7 mouse cellular contexts compared by ENCODE assay signal in the genomic region with DNA sequence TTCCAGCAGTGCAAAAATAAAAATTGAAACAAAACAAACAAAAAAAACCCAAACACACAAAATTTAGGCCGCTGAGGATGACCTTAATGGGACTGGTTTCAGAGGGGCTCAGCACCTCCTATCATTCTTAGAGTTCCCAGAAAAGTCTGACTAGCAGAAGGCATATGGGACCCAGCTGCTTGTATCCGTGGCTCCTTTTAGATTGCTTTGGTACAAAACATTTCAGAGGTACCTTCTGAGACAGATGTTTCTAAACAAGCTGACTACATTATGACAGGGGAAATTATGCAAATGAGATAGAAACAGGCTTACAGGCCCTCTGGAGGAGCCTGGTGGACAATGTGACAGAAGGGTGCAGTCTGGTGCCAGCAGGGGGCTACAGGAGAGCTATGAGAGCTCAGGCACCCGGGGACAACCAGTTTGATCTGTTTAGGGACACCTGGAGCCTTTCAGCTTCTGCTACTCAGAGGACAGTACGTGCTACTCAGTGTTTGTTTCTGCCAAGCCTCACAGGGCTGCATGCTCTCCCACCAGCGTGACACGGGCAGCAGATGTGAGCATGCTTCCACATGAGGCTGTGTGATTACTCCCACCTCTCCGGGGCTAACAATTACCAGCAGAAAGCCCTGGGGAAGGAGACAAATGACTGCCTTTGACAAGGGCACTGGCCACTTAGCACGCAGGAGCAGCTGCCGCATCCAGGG. TPM values are rescaled to one million over a fixed set of nuclear protein-coding genes. Genes with fewer than 3 reads are reported as not detected.
DNase-seq lines count a peak whose midpoint lies in the region; ATAC-seq and TF ChIP-seq lines count a peak whose summit lies in the region.

No protein-coding gene starts in this region.

- peak; percentile 37; the same call in 1 of the 2 replicates for TF ChIP-seq CTCF in liver, embryonic 14.5 days (IDR thresholded peaks at IDR 0.05; ENCODE audit: low read depth)
- peak; percentile 60 for TF ChIP-seq CTCF in intestine, postnatal 0 days (IDR thresholded peaks at IDR 0.05; ENCODE audit: low read depth)
- peak; percentile 17; the same call in 1 of the 2 replicates for TF ChIP-seq CTCF in small intestine, adult 2 months (IDR thresholded peaks at IDR 0.05; ENCODE audit: extremely low read depth, insufficient read length, insufficient replicate concordance, low read depth, low read length)

- TF ChIP-seq EP300 in liver, embryonic 14.5 days (IDR thresholded peaks at IDR 0.05; ENCODE audit: low read depth) = no peak

- no peak overlapping the region for H3K4me3 ChIP-seq in liver, embryonic 14.5 days (ENCODE audit: insufficient read depth in 1 of 2, low read depth in 2 of 2, low read length in 2 of 2)
- no peak overlapping the region for H3K4me3 ChIP-seq in liver, embryonic 11.5 days (ENCODE audit: low read depth, low read length)
- no peak overlapping the region for H3K4me3 ChIP-seq in embryonic facial prominence, embryonic 14.5 days (ENCODE audit: low read depth, low read length)
- H3K4me3 ChIP-seq in intestine, postnatal 0 days (ENCODE audit: low read depth, low read length) = no peak overlapping the region
- H3K4me3 ChIP-seq in small intestine, adult 2 months (ENCODE audit: low read depth, low read length) = no peak overlapping the region

- no peaks in the 10 kb centered on the region; a peak in 1 of 4 replicates for H3K4me1 ChIP-seq in liver, embryonic 14.5 days (replicated peaks; ENCODE audit: control insufficient read depth in 2 of 2, insufficient read depth in 2 of 2, low read length in 1 of 2)
- H3K4me1 ChIP-seq in liver, embryonic 11.5 days (replicated peaks; ENCODE audit: control insufficient read depth, insufficient read depth, low read length) = no peaks in the 10 kb centered on the region
- no peaks in the 10 kb centered on the region for H3K4me1 ChIP-seq in embryonic facial prominence, embryonic 14.5 days (ENCODE audit: control insufficient read depth, insufficient read depth, low read length)
- H3K4me1 ChIP-seq in intestine, postnatal 0 days (replicated peaks; ENCODE audit: control insufficient read depth, insufficient read depth, low read length) = 0 out of 2 replicates have a peak, but pooled peaks cover 4% of the 10 kb centered on the region
- H3K4me1 ChIP-seq in small intestine, adult 2 months (ENCODE audit: control insufficient read depth, insufficient read depth, insufficient read length, low read length) = peaks cover 9% of the 10 kb centered on the region

- no peak overlapping the region for H3K27ac ChIP-seq in liver, embryonic 14.5 days
- no peak overlapping the region for H3K27ac ChIP-seq in liver, embryonic 11.5 days (ENCODE audit: low read depth, low read length)
- H3K27ac ChIP-seq in embryonic facial prominence, embryonic 14.5 days (replicated peaks; ENCODE audit: low read depth, low read length) = 0 out of 2 replicates have a peak overlapping the region, but pooled peaks have one; percentile 42
- peak overlapping the region; percentile 76 for H3K27ac ChIP-seq in intestine, postnatal 0 days (ENCODE audit: low read depth, low read length)
- H3K27ac ChIP-seq in small intestine, adult 2 months (ENCODE audit: insufficient read depth, low read depth, low read length) = 0 out of 2 replicates have a peak overlapping the region, but pooled peaks have one; percentile 38

- no peak for ATAC-seq in liver, embryonic 14.5 days (ENCODE audit: insufficient read depth)
- no peak for ATAC-seq in liver, embryonic 11.5 days (replicated peaks; ENCODE audit: low FRiP score)
- ATAC-seq in embryonic facial prominence, embryonic 14.5 days (ENCODE audit: low read depth) = peak; percentile 76
- peak; percentile 37 for ATAC-seq in intestine, postnatal 0 days

- H3K4me2 ChIP-seq in liver, embryonic 14.5 days (ENCODE audit: low read depth) = no peak overlapping the region
- H3K4me2 ChIP-seq in liver, embryonic 11.5 days = no peak overlapping the region
- H3K4me2 ChIP-seq in embryonic facial prominence, embryonic 14.5 days (ENCODE audit: low read depth, low read length) = no peak overlapping the region
- peak overlapping the region; percentile 41 for H3K4me2 ChIP-seq in intestine, postnatal 0 days (replicated peaks; ENCODE audit: low read depth)

- peaks cover 2% of the 10 kb centered on the region for H3K36me3 ChIP-seq in liver, embryonic 14.5 days (replicated peaks; ENCODE audit: control insufficient read depth, insufficient read depth, low read depth)
- H3K36me3 ChIP-seq in liver, embryonic 11.5 days (ENCODE audit: control insufficient read depth, insufficient read depth, low read length) = peaks cover 14% of the 10 kb centered on the region
- peaks cover 39% of the 10 kb centered on the region for H3K36me3 ChIP-seq in embryonic facial prominence, embryonic 14.5 days (ENCODE audit: control insufficient read depth, insufficient read depth, low read length)
- H3K36me3 ChIP-seq in intestine, postnatal 0 days (ENCODE audit: control insufficient read depth, insufficient read depth) = peaks cover 23% of the 10 kb centered on the region
- H3K36me3 ChIP-seq in small intestine, adult 2 months (ENCODE audit: control insufficient read depth, insufficient read depth, low read length) = peaks cover 16% of the 10 kb centered on the region

- 74% methylated on average over 9 of the region's 9 CpGs for WGBS in liver, embryonic 14.5 days (ENCODE audit: insufficient replicate concordance)
- WGBS in liver, embryonic 11.5 days = 64% methylated on average over 9 of the region's 9 CpGs
- 46% methylated on average over 9 of the region's 9 CpGs for WGBS in embryonic facial prominence, embryonic 14.5 days
- 41% methylated on average over 9 of the region's 9 CpGs for WGBS in intestine, postnatal 0 days
- WGBS in small intestine, adult 2 months = 32% methylated on average over 9 of the region's 9 CpGs

- H3K9ac ChIP-seq in liver, embryonic 14.5 days (replicated peaks) = no peak overlapping the region
- no peak overlapping the region for H3K9ac ChIP-seq in liver, embryonic 11.5 days (ENCODE audit: low read depth, low read length)
- H3K9ac ChIP-seq in embryonic facial prominence, embryonic 14.5 days (ENCODE audit: low read depth, low read length) = no peak overlapping the region
- peak overlapping the region; percentile 13; the same call in 1 of the 2 replicates for H3K9ac ChIP-seq in intestine, postnatal 0 days (ENCODE audit: low read depth, low read length)

- H3K27me3 ChIP-seq in liver, embryonic 14.5 days (ENCODE audit: control insufficient read depth, insufficient read depth, low read length) = no peaks in the 10 kb centered on the region
- no peaks in the 10 kb centered on the region for H3K27me3 ChIP-seq in liver, embryonic 11.5 days (replicated peaks; ENCODE audit: control insufficient read depth, insufficient read depth, low read length)
- no peaks in the 10 kb centered on the region for H3K27me3 ChIP-seq in embryonic facial prominence, embryonic 14.5 days (replicated peaks; ENCODE audit: control insufficient read depth, insufficient read depth, low read length)
- H3K27me3 ChIP-seq in intestine, postnatal 0 days (replicated peaks; ENCODE audit: control insufficient read depth, insufficient read depth, low read length) = no peaks in the 10 kb centered on the region
- H3K27me3 ChIP-seq in small intestine, adult 2 months (ENCODE audit: control insufficient read depth, insufficient read depth, low read length) = no peaks in the 10 kb centered on the region

- H3K9me3 ChIP-seq in liver, embryonic 14.5 days (ENCODE audit: control insufficient read depth, low read length) = no peaks in the 10 kb centered on the region
- no peaks in the 10 kb centered on the region for H3K9me3 ChIP-seq in liver, embryonic 11.5 days (ENCODE audit: control insufficient read depth, low read length)
- H3K9me3 ChIP-seq in embryonic facial prominence, embryonic 14.5 days (ENCODE audit: control insufficient read depth, low read length) = no peaks in the 10 kb centered on the region
- no peaks in the 10 kb centered on the region for H3K9me3 ChIP-seq in intestine, postnatal 0 days (ENCODE audit: control insufficient read depth)

- TF ChIP-seq POLR2A in small intestine, adult 2 months (IDR thresholded peaks at IDR 0.05; ENCODE audit: low read depth, low read length) = no peak

- DNase-seq in liver, embryonic 14.5 days (ENCODE audit: low read depth in 3 of 3, low spot score in 3 of 3) = no peak
- DNase-seq in liver, embryonic 11.5 days (ENCODE audit: low spot score) = no peak
- DNase-seq in embryonic facial prominence, embryonic 14.5 days (ENCODE audit: low spot score) = peak; percentile 34
- no peak for DNase-seq in spleen, postnatal 4 days (ENCODE audit: low spot score in 2 of 2)
- DNase-seq in left cerebral cortex, adult 18-20 months (ENCODE audit: low spot score in 2 of 2) = no peak

RNA-seq across cellular contexts. Expression of a gene that starts 20.2 kb away (rescaled TPM):
- 6.3 and 7.0 TPM in 2 replicates for polyA plus RNA-seq in liver, embryonic 14.5 days (2012; rRNA removed)
- polyA plus RNA-seq in liver, embryonic 14.5 days (2014; fragmentation: Nextera tagmentation; extraction: Ambion mirVana) = 6.9 and 7.6 TPM in 2 replicates
- 19.7 and 22.4 TPM in 2 replicates for polyA plus RNA-seq in liver, embryonic 11.5 days (2014; fragmentation: Nextera tagmentation; extraction: Ambion mirVana)
- 15.6 and 17.7 TPM in 2 replicates for polyA plus RNA-seq in embryonic facial prominence, embryonic 14.5 days (2014; fragmentation: Nextera tagmentation; extraction: Ambion mirVana)
- polyA plus RNA-seq in intestine, postnatal 0 days (2015; fragmentation: Nextera tagmentation; extraction: Ambion mirVana) = 10.1 and 11.2 TPM in 2 replicates
- 7.5 and 10.2 TPM in 2 replicates for polyA plus RNA-seq in small intestine, adult 2 months (2012; rRNA removed)
- 1 to 10 TPM; 5.4 to 6.2 TPM for total RNA-seq in left cerebral cortex, adult 18-20 months (2021)

RNA-seq across cellular contexts. Expression of a gene that starts 43.5 kb away (rescaled TPM):
- 16.3 and 22.4 TPM in 2 replicates for polyA plus RNA-seq in liver, embryonic 14.5 days (2012; rRNA removed)
- 52.9 and 55.1 TPM in 2 replicates for polyA plus RNA-seq in liver, embryonic 14.5 days (2014; fragmentation: Nextera tagmentation; extraction: Ambion mirVana)
- polyA plus RNA-seq in liver, embryonic 11.5 days (2014; fragmentation: Nextera tagmentation; extraction: Ambion mirVana) = 91.9 and 95.8 TPM in 2 replicates
- polyA plus RNA-seq in embryonic facial prominence, embryonic 14.5 days (2014; fragmentation: Nextera tagmentation; extraction: Ambion mirVana) = 57.3 and 57.5 TPM in 2 replicates
- polyA plus RNA-seq in intestine, postnatal 0 days (2015; fragmentation: Nextera tagmentation; extraction: Ambion mirVana) = 64.7 and 68.9 TPM in 2 replicates
- polyA plus RNA-seq in small intestine, adult 2 months (2012; rRNA removed) = 10.1 and 20.8 TPM in 2 replicates
- 10 to 100 TPM; 33.7 to 35.9 TPM for total RNA-seq in left cerebral cortex, adult 18-20 months (2021)

RNA-seq across cellular contexts. Expression of a gene that starts 43.9 kb away (rescaled TPM):
- 41.3 and 45.2 TPM in 2 replicates for polyA plus RNA-seq in liver, embryonic 14.5 days (2012; rRNA removed)
- 40.8 and 46.3 TPM in 2 replicates for polyA plus RNA-seq in liver, embryonic 14.5 days (2014; fragmentation: Nextera tagmentation; extraction: Ambion mirVana)
- 89.2 and 92.4 TPM in 2 replicates for polyA plus RNA-seq in liver, embryonic 11.5 days (2014; fragmentation: Nextera tagmentation; extraction: Ambion mirVana)
- polyA plus RNA-seq in embryonic facial prominence, embryonic 14.5 days (2014; fragmentation: Nextera tagmentation; extraction: Ambion mirVana) = 59.2 and 66.2 TPM in 2 replicates
- 38.6 and 40.6 TPM in 2 replicates for polyA plus RNA-seq in intestine, postnatal 0 days (2015; fragmentation: Nextera tagmentation; extraction: Ambion mirVana)
- polyA plus RNA-seq in small intestine, adult 2 months (2012; rRNA removed) = 25.1 and 32.8 TPM in 2 replicates
- total RNA-seq in left cerebral cortex, adult 18-20 months (2021) = 10 to 100 TPM; 38.5 to 40.1 TPM

Comparison
In these comparisons a context has a peak if more than half of its experiments do, and no peak if none do; other contexts are left out.
1. ATAC-seq: peak in embryonic facial prominence, embryonic 14.5 days (single experiment) and intestine, postnatal 0 days (single experiment); none in liver, embryonic 14.5 days (single experiment) and liver, embryonic 11.5 days (single experiment).
2. H3K27ac ChIP-seq: peak in embryonic facial prominence, embryonic 14.5 days (single experiment), intestine, postnatal 0 days (single experiment) and small intestine, adult 2 months (single experiment); none in liver, embryonic 14.5 days (single experiment) and liver, embryonic 11.5 days (single experiment).
3. Peak in every context shown above with its lines, with median percentiles within 50 percentile points of each other: CTCF ChIP-seq.